Mouse (Mus musculus) C2C12 (cell line): ENCODE measurements around the gene Olfml2a. TPM values are rescaled to one million over a fixed set of nuclear protein-coding genes. Genes with fewer than 3 reads are reported as not detected.

Experiments
- H3K27me3 ChIP-seq: one replicate; pipeline ENCODE4 v1.6.1; 2011; ENCODE audit not compliant: control insufficient read depth, insufficient read depth, insufficient read length
- H3K36me3 ChIP-seq: one replicate; pipeline ENCODE4 v1.6.1; 2011; ENCODE audit not compliant: control insufficient read depth, insufficient read depth
- H3K4me3 ChIP-seq: one replicate; pipeline ENCODE4 v1.5.1; 2011; ENCODE audit warnings: mild to moderate bottlenecking, control low read depth; ENCODE audit not compliant: poor library complexity, insufficient read depth, severe bottlenecking
- H3K79me2 ChIP-seq: one replicate; pipeline ENCODE4 v1.6.1; 2011; ENCODE audit not compliant: control insufficient read depth, insufficient read depth
- H3K79me3 ChIP-seq: one replicate; pipeline ENCODE4 v1.6.1; 2011; ENCODE audit warnings: low read depth, control low read depth
- H3ac ChIP-seq: one replicate; pipeline ENCODE3; 2011; ENCODE audit warnings: low read depth; ENCODE audit not compliant: control insufficient read depth, insufficient read length
- CEBPB ChIP-seq: IDR thresholded peaks from one replicate; pipeline ENCODE4 v1.6.1; 2011; ENCODE audit warnings: low read depth, mild to moderate bottlenecking, control low read depth, moderate library complexity
- CTCF ChIP-seq: IDR thresholded peaks from one replicate; pipeline ENCODE4 v1.5.1; 2011; ENCODE audit not compliant: control insufficient read depth, insufficient read depth, insufficient read length
- FOSL1 ChIP-seq: IDR thresholded peaks from one replicate; pipeline ENCODE4 v1.8.0; 2011; ENCODE audit warnings: mild to moderate bottlenecking, low read length; ENCODE audit not compliant: poor library complexity, insufficient read depth, severe bottlenecking
- MAX ChIP-seq: IDR thresholded peaks from one replicate; pipeline ENCODE4 v1.6.1; 2011; ENCODE audit warnings: mild to moderate bottlenecking, control low read depth
- MYOD1 ChIP-seq: IDR thresholded peaks from one replicate; pipeline ENCODE4 v1.6.1; 2011; ENCODE audit warnings: low read depth; ENCODE audit not compliant: control insufficient read depth, insufficient read length
- MYOG ChIP-seq: IDR thresholded peaks from one replicate; pipeline ENCODE4 v1.6.1; 2011; ENCODE audit not compliant: control insufficient read depth, insufficient read length; ENCODE audit errors: extremely low read depth
- USF1 ChIP-seq: IDR thresholded peaks from one replicate; pipeline ENCODE4 v1.6.1; 2011; ENCODE audit warnings: low read depth, mild to moderate bottlenecking, control low read depth, moderate library complexity
- polyA plus RNA-seq: library from polyadenylated mRNA; unstranded; fragments of >200 nt; fragmentation: generic; extraction: Trizol; gene quantifications from one replicate; pipeline ENCODE4 v1.2.1, GENCODE M21; 2012; ENCODE audit warnings: missing spikeins

Olfml2a gene
- polyA plus RNA-seq, 1 experiment, result not detected

DNA sequence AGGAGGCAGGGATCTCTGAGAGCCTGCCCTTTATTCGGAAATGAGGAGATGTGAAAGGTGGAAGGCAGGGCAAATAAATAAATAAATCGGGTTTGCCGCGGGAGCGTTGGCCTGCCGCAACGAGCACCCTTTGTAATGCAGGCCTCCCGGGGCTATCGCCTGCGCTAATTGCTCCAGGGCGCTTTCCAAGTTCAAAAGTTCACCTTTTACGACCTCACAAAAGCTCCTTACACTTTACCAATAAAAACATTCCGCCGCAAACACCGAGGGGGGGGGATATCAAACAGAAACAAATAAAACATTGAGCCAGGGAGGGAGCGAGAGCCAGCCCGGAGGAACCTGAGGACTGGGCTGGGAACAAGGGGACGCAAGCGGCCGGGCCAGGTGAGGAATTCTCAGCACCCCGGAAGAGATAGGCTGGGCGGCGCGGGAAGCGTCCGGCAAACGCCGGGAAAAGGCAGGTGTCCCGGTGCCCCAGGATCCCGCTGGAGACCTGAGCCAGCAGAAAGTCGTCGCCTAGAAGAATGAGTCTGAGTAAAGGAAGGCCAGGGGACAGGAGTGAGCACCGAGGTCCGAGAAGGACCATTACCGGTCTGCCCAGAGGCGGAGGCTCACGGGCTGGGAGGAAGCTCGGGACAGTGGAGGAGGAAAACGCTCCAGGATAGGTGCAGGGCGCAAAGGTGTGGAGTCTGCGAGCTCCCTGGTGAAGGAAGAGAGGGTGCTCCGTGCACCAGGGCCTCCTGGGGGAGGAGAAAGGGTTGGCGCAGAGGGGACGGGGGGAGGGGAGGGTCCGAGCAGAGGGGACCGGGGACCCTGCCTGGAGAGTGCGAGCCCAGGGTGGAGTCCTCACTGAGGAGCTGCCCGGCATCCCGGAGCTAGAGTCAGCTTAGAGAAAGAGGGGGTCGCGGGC lies 6.4 kb upstream of the Olfml2a start:
- peaks cover 50% of the 10 kb centered on the region for H3K79me2 ChIP-seq
- peak overlapping the region; percentile 85 for H3ac ChIP-seq
- no peaks in the 10 kb centered on the region for H3K27me3 ChIP-seq
- H3K36me3 ChIP-seq, result no peaks in the 10 kb centered on the region
- peaks cover 11% of the 10 kb centered on the region for H3K79me3 ChIP-seq
- TF ChIP-seq USF1 (no peak), MYOD1 (no peak), CEBPB (no peak), FOSL1 (no peak), MYOG (no peak), CTCF (no peak), MAX (no peak)
- peak overlapping the region; percentile 77 for H3K4me3 ChIP-seq

DNA sequence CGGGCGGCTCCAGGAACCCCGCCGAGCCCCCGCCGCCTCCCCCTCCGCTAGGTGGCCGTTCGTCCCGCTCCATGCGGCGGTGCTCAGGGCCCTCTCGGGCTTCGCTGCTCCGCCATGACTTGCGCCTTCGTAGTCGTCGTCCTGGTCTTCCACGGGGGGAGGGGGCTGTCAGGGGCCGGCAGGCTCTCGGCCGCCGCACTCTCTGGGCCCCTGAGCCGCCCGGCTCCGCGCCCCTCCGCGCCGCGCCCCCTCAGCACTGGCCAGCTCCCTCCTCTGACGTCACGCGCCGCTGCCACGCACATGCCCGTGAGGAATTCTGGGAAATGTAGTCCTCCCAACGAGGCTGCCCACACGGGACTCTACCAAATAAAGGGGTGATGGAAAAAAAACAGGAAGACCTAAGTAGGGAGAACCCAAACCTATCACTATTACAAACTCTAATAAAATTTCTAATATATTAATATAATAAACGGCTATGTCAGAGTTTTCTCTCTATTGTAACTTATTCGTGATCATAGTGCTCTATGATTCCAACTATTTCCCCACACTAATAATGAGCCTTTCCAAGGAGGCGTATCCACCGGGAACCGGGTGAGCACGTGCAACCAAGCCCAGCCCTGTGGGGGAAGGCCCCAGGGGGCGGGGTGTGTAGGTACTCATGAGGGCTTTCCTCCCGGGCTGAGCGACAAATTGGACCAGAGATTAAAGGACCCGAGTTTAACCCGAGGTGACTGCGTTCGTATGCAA lies 5.5 kb upstream of the Olfml2a start:
- H3K36me3 ChIP-seq, result no peaks in the 10 kb centered on the region
- H3ac ChIP-seq, result peak overlapping the region; percentile 85
- H3K79me2 ChIP-seq, result peaks cover 47% of the 10 kb centered on the region
- peak overlapping the region; percentile 77 for H3K4me3 ChIP-seq
- peak; percentile 86 for TF ChIP-seq USF1
- TF ChIP-seq MYOD1, result no peak
- no peak for TF ChIP-seq FOSL1
- TF ChIP-seq MYOG, result no peak
- peak; percentile 93 for TF ChIP-seq MAX
- peak; percentile 8 for TF ChIP-seq CTCF
- TF ChIP-seq CEBPB, result no peak
- peaks cover 9% of the 10 kb centered on the region for H3K79me3 ChIP-seq
- no peaks in the 10 kb centered on the region for H3K27me3 ChIP-seq

DNA sequence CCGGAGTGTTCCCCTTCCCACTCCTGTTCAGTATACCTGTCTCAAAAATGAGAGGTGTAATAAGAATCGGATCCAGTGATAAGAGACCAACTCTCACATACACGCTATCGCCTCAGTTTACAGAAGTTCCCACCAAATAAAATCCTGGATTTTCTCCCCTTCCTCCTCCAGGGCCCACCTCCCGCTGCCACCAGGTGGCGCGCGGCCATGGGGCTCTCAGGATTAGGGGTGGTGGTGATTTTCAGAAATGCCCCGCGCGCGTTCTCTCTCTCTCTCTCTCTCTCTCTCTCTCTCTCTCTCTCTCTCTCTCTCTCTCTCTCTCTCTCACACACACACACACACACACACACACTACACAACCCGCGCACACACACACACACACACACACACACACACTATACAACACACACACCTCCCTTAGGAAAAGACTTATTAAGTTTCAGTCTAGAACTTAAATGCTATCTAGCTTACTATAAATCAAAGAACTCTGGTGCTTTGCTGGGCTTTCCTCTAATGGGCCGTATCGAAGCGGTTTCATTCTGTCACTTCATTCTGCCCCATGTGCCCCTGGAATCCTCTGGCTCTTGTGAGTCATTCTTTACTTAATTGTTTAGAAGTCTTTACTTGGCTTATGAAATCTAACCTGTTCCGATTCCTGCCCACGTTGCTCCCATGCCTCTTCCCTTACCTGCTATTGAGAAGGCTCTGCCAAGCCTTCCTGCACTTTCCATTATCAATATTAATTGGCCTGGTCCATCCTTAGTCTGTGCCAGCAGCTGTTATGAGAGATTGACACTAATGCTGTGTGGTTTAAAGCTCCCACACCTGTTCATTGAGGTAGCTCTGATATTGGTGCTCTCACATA lies 4.4 kb upstream of the Olfml2a start, which contains the start of gene Nr6a1:
Nr6a1 (minus strand) TSS at position 574 of the 865 bp plus-strand sequence.
- TF ChIP-seq CTCF (peak; percentile 86), USF1 (no peak), MAX (peak; percentile 22)
- Histone ChIP-seq H3K79me2 (peaks cover 36% of the 10 kb centered on the region), H3K27me3 (no peaks in the 10 kb centered on the region), H3K4me3 (peak within 1 kb of the TSS; percentile 31), H3ac (no peak within 1 kb of the TSS), H3K79me3 (peaks cover 9% of the 10 kb centered on the region), H3K36me3 (no peaks in the 10 kb centered on the region)

- Histone ChIP-seq H3K36me3 (no peaks in the 10 kb centered on the region), H3ac (no peak overlapping the region), H3K27me3 (no peaks in the 10 kb centered on the region), H3K4me3 (no peak overlapping the region), H3K79me2 (peaks cover 8% of the 10 kb centered on the region), H3K79me3 (no peaks in the 10 kb centered on the region)
- TF ChIP-seq MYOG, result no peak
Measured at GRCm38 (mm10) chr2:38930269-38930668, 1.5 kb upstream of the Olfml2a start.

GRCm38 (mm10) chr2:38933931-38934330 lies 2.2 kb downstream of the Olfml2a start:
- Histone ChIP-seq H3ac (no peak overlapping the region), H3K36me3 (no peaks in the 10 kb centered on the region), H3K79me2 (no peaks in the 10 kb centered on the region), H3K79me3 (no peaks in the 10 kb centered on the region), H3K4me3 (no peak overlapping the region), H3K27me3 (no peaks in the 10 kb centered on the region)
- TF ChIP-seq CTCF, result no peak
- TF ChIP-seq MAX, result no peak
- TF ChIP-seq USF1, result no peak
- peak; percentile 33 for TF ChIP-seq FOSL1
- TF ChIP-seq CEBPB, result no peak
- TF ChIP-seq MYOG, result no peak
- TF ChIP-seq MYOD1, result no peak
